Comparison of ENCODE assay signal across 30 mouse cellular contexts in the genomic region with DNA sequence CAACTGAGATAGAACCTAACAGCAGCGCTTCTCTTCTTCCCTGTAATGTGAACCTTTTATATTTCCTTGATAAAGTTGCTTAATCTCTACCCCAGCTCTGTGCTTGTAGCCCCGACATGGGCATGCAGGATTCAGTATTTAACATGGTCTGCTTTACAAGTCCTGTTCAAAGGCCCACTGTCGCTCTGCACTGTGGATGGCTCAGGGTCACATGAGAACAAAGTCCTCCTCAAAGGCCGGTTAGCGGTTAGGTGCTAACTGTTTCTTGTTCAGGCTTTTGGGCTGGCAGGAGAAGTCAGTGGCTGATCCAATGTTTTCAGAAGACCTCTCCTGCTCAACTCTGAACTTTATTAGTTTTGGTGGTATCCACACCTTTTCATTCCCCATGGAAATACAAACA. TPM values are rescaled to one million over a fixed set of nuclear protein-coding genes. Genes with fewer than 3 reads are reported as not detected.
A peak's percentile ranks its signal among the peaks of the same experiment; 100 is the strongest.
DNase-seq lines count a peak whose midpoint lies in the region; ATAC-seq and TF ChIP-seq lines count a peak whose summit lies in the region.
"Had no signal": no experiment of that assay in that cellular context is flagged by ENCODE, and none has a peak within 500 bp of the region (broad histone marks: within the 10 kb centered on the region; RNA-seq: fewer than 3 reads in every experiment).

No protein-coding gene starts in this region.

- ATAC-seq in kidney, embryonic 14.5 days (ENCODE audit: low FRiP score, low TSS enrichment), result no peak
- peak; percentile 51; the same call in 1 of the 2 replicates for ATAC-seq in liver, embryonic 15.5 days (ENCODE audit: insufficient read depth)
- ATAC-seq in liver, postnatal 0 days, result no peak
- ATAC-seq: CD4-positive, CD25-positive, alpha-beta regulatory T cell, adult 4 months; forebrain, embryonic 15.5 days had no signal

- DNase-seq in kidney, adult 2 months, result peak; percentile 67
- no peak for DNase-seq in kidney, adult 18-20 months
- peak; percentile 47 to 53 for DNase-seq in kidney, postnatal 36 days
- no peak for DNase-seq in liver
- no peak for DNase-seq in liver, postnatal 0 days
- DNase-seq in spleen, postnatal 4 days (ENCODE audit: low spot score in 2 of 2), result no peak
- DNase-seq: adrenal gland, adult 2 months; adrenal gland, postnatal 14 days; cerebellum, adult 11-12 months; cerebellum, adult 8-10 months; cerebellum, postnatal 10 days; cerebellum, postnatal 36 days; embryo, embryonic 11 days; gastrocnemius, postnatal 10 days; heart, adult 11 months; heart, postnatal 10 days; heart, postnatal 36 days had no signal

- H3K27me3 ChIP-seq in kidney, adult 2 months (replicated peaks; ENCODE audit: control insufficient read depth, insufficient read depth, low read length), result no peaks in the 10 kb centered on the region
- no peaks in the 10 kb centered on the region for H3K27me3 ChIP-seq in kidney, embryonic 14.5 days (ENCODE audit: control insufficient read depth, insufficient read depth, low read length)
- no peaks in the 10 kb centered on the region for H3K27me3 ChIP-seq in liver, embryonic 15.5 days
- no peaks in the 10 kb centered on the region for H3K27me3 ChIP-seq in liver, postnatal 0 days (ENCODE audit: insufficient read depth, low read length)
- H3K27me3 ChIP-seq: embryonic facial prominence, embryonic 13.5 days; forebrain, embryonic 12.5 days; forebrain, embryonic 15.5 days; heart, embryonic 12.5 days; heart, embryonic 15.5 days; hindbrain, embryonic 13.5 days had no signal

- TF ChIP-seq POLR2A in kidney, adult 2 months (IDR thresholded peaks at IDR 0.05; ENCODE audit: low read depth, low read length), result no peak

- H3K9ac ChIP-seq in kidney, embryonic 14.5 days (ENCODE audit: low read depth, low read length), result no peak overlapping the region
- no peak overlapping the region for H3K9ac ChIP-seq in liver, embryonic 15.5 days
- no peak overlapping the region for H3K9ac ChIP-seq in liver, postnatal 0 days (replicated peaks)
- H3K9ac ChIP-seq: embryonic facial prominence, embryonic 13.5 days; forebrain, embryonic 12.5 days; forebrain, embryonic 15.5 days; heart, embryonic 12.5 days; heart, embryonic 15.5 days; hindbrain, embryonic 13.5 days had no signal

- H3K9me3 ChIP-seq in kidney, embryonic 14.5 days (ENCODE audit: control insufficient read depth, low read length), result no peaks in the 10 kb centered on the region
- no peaks in the 10 kb centered on the region for H3K9me3 ChIP-seq in liver, embryonic 15.5 days (replicated peaks)
- no peaks in the 10 kb centered on the region for H3K9me3 ChIP-seq in liver, postnatal 0 days (ENCODE audit: low read length)
- H3K9me3 ChIP-seq: embryonic facial prominence, embryonic 10.5 days; embryonic facial prominence, embryonic 13.5 days; forebrain, embryonic 12.5 days; forebrain, embryonic 15.5 days; heart, embryonic 12.5 days; heart, embryonic 15.5 days; hindbrain, embryonic 10.5 days; hindbrain, embryonic 13.5 days had no signal

- H3K4me3 ChIP-seq in kidney, adult 2 months (ENCODE audit: insufficient read depth, low read depth, low read length), result no peak overlapping the region
- no peak overlapping the region for H3K4me3 ChIP-seq in kidney, embryonic 14.5 days (ENCODE audit: low read length)
- H3K4me3 ChIP-seq in liver, embryonic 15.5 days (replicated peaks), result no peak overlapping the region
- H3K4me3 ChIP-seq in liver, postnatal 0 days (ENCODE audit: low read depth, low read length), result no peak overlapping the region
- H3K4me3 ChIP-seq: embryonic facial prominence, embryonic 10.5 days; embryonic facial prominence, embryonic 13.5 days; erythroblast, embryonic 14.5 days; forebrain, embryonic 12.5 days; forebrain, embryonic 15.5 days; heart, embryonic 12.5 days; heart, embryonic 15.5 days; hindbrain, embryonic 10.5 days; hindbrain, embryonic 13.5 days had no signal

- no peak overlapping the region for H3K27ac ChIP-seq in kidney, adult 2 months (ENCODE audit: insufficient read depth, low read depth, low read length)
- no peak overlapping the region for H3K27ac ChIP-seq in kidney, embryonic 14.5 days (ENCODE audit: low read depth, low read length)
- no peak overlapping the region for H3K27ac ChIP-seq in liver, embryonic 15.5 days (replicated peaks)
- H3K27ac ChIP-seq in liver, postnatal 0 days (ENCODE audit: low read depth), result peak overlapping the region; percentile 29; the same call in 1 of the 2 replicates
- H3K27ac ChIP-seq: embryonic facial prominence, embryonic 10.5 days; embryonic facial prominence, embryonic 13.5 days; forebrain, embryonic 12.5 days; forebrain, embryonic 15.5 days; heart, embryonic 15.5 days; hindbrain, embryonic 10.5 days; hindbrain, embryonic 13.5 days had no signal

- H3K36me3 ChIP-seq in kidney, adult 2 months (ENCODE audit: control insufficient read depth, insufficient read depth, low read length), result no peaks in the 10 kb centered on the region; the same call in 1 of the 2 replicates
- H3K36me3 ChIP-seq in kidney, embryonic 14.5 days (ENCODE audit: control insufficient read depth, insufficient read depth, low read length), result peaks cover 14% of the 10 kb centered on the region; the same call in 1 of the 2 replicates
- H3K36me3 ChIP-seq in liver, embryonic 15.5 days (replicated peaks), result peaks cover 14% of the 10 kb centered on the region
- H3K36me3 ChIP-seq in liver, postnatal 0 days (replicated peaks; ENCODE audit: insufficient read depth, low read length), result peaks cover 6% of the 10 kb centered on the region

- 61% methylated on average over 5 of the region's 5 CpGs for WGBS in kidney, adult 2 months
- WGBS in kidney, embryonic 14.5 days, result 48% methylated on average over 5 of the region's 5 CpGs
- 71% methylated on average over 5 of the region's 5 CpGs for WGBS in liver, embryonic 15.5 days (ENCODE audit: insufficient replicate concordance)
- WGBS in liver, postnatal 0 days (ENCODE audit: insufficient replicate concordance), result 69% methylated on average over 5 of the region's 5 CpGs

- no peak for TF ChIP-seq CTCF in kidney, adult 2 months (conservative IDR thresholded peaks at IDR 0.05; ENCODE audit: insufficient read depth, insufficient read length, low read depth, low read length)
- TF ChIP-seq CTCF in liver, postnatal 0 days (IDR thresholded peaks at IDR 0.05; ENCODE audit: low read depth), result no peak

- H3K4me2 ChIP-seq in kidney, embryonic 14.5 days (replicated peaks; ENCODE audit: low read depth, low read length), result no peak overlapping the region
- no peak overlapping the region for H3K4me2 ChIP-seq in liver, embryonic 15.5 days
- H3K4me2 ChIP-seq in liver, postnatal 0 days (ENCODE audit: low read depth, low read length), result no peak overlapping the region
- H3K4me2 ChIP-seq: embryonic facial prominence, embryonic 13.5 days; forebrain, embryonic 12.5 days; forebrain, embryonic 15.5 days; heart, embryonic 12.5 days; heart, embryonic 15.5 days; hindbrain, embryonic 13.5 days had no signal

- no peaks in the 10 kb centered on the region for H3K4me1 ChIP-seq in kidney, adult 2 months (ENCODE audit: control insufficient read depth, insufficient read depth, low read length)
- no peaks in the 10 kb centered on the region for H3K4me1 ChIP-seq in kidney, embryonic 14.5 days (ENCODE audit: control insufficient read depth, insufficient read depth, low read length)
- H3K4me1 ChIP-seq in liver, embryonic 15.5 days (replicated peaks), result peaks cover 13% of the 10 kb centered on the region; the same call in 1 of the 2 replicates
- peaks cover 13% of the 10 kb centered on the region for H3K4me1 ChIP-seq in liver, postnatal 0 days (ENCODE audit: insufficient read depth)
- H3K4me1 ChIP-seq: embryonic facial prominence, embryonic 10.5 days; embryonic facial prominence, embryonic 13.5 days; forebrain, embryonic 12.5 days; forebrain, embryonic 15.5 days; heart, embryonic 15.5 days; hindbrain, embryonic 13.5 days had no signal

- no peak for TF ChIP-seq EP300 in liver, postnatal 0 days (IDR thresholded peaks at IDR 0.05; ENCODE audit: low read depth)

RNA-seq across cellular contexts. Expression of gene Gnpat, which starts 17.3 kb away (rescaled TPM):
- polyA plus RNA-seq in kidney, adult 2 months (2012; rRNA removed), result 69.7 and 72.9 TPM in 2 replicates
- polyA plus RNA-seq in kidney, embryonic 14.5 days (2014; fragmentation: Nextera tagmentation; extraction: Ambion mirVana), result 79.3 and 122 TPM in 2 replicates
- polyA plus RNA-seq in liver, embryonic 15.5 days (2015; fragmentation: Nextera tagmentation; extraction: Ambion mirVana), result 35.6 and 42.2 TPM in 2 replicates
- polyA plus RNA-seq in liver, postnatal 0 days (2015; fragmentation: Nextera tagmentation; extraction: Ambion mirVana), result 20.9 and 24.2 TPM in 2 replicates

RNA-seq across cellular contexts. Expression of gene 2810004N23Rik, which starts 17.3 kb away (rescaled TPM):
- polyA plus RNA-seq in kidney, adult 2 months (2012; rRNA removed), result 13.6 and 13.8 TPM in 2 replicates
- polyA plus RNA-seq in kidney, embryonic 14.5 days (2014; fragmentation: Nextera tagmentation; extraction: Ambion mirVana), result 47.5 and 52.9 TPM in 2 replicates
- polyA plus RNA-seq in liver, embryonic 15.5 days (2015; fragmentation: Nextera tagmentation; extraction: Ambion mirVana), result 15.9 and 17.3 TPM in 2 replicates
- polyA plus RNA-seq in liver, postnatal 0 days (2015; fragmentation: Nextera tagmentation; extraction: Ambion mirVana), result 16.8 and 17.6 TPM in 2 replicates

RNA-seq across cellular contexts. Expression of gene Exoc8, which starts 51.9 kb away (rescaled TPM):
- polyA plus RNA-seq in kidney, adult 2 months (2012; rRNA removed), result 8.2 and 8.4 TPM in 2 replicates
- polyA plus RNA-seq in kidney, embryonic 14.5 days (2014; fragmentation: Nextera tagmentation; extraction: Ambion mirVana), result 5.4 and 8.1 TPM in 2 replicates
- polyA plus RNA-seq in liver, embryonic 15.5 days (2015; fragmentation: Nextera tagmentation; extraction: Ambion mirVana), result 3.7 and 3.8 TPM in 2 replicates
- 2.7 and 2.8 TPM in 2 replicates for polyA plus RNA-seq in liver, postnatal 0 days (2015; fragmentation: Nextera tagmentation; extraction: Ambion mirVana)

RNA-seq across cellular contexts. Expression of gene Sprtn, which starts 52.1 kb away (rescaled TPM):
- polyA plus RNA-seq in kidney, adult 2 months (2012; rRNA removed), result 8.3 and 9.5 TPM in 2 replicates
- polyA plus RNA-seq in kidney, embryonic 14.5 days (2014; fragmentation: Nextera tagmentation; extraction: Ambion mirVana), result 6.6 and 9.1 TPM in 2 replicates
- polyA plus RNA-seq in liver, embryonic 15.5 days (2015; fragmentation: Nextera tagmentation; extraction: Ambion mirVana), result 6.1 and 6.4 TPM in 2 replicates
- 3.7 and 4.0 TPM in 2 replicates for polyA plus RNA-seq in liver, postnatal 0 days (2015; fragmentation: Nextera tagmentation; extraction: Ambion mirVana)

RNA-seq across cellular contexts. Expression of gene Trim67, which starts 52.7 kb away (rescaled TPM):
- polyA plus RNA-seq in kidney, adult 2 months (2012; rRNA removed), result 0.14 and 0.30 TPM in 2 replicates
- polyA plus RNA-seq in kidney, embryonic 14.5 days (2014; fragmentation: Nextera tagmentation; extraction: Ambion mirVana), result 0.03 TPM in 1 of 2 replicates, not detected in the other
- 0.01 and 0.02 TPM in 2 replicates for polyA plus RNA-seq in liver, embryonic 15.5 days (2015; fragmentation: Nextera tagmentation; extraction: Ambion mirVana)
- 0.05 and 0.06 TPM in 2 replicates for polyA plus RNA-seq in liver, postnatal 0 days (2015; fragmentation: Nextera tagmentation; extraction: Ambion mirVana)
- polyA plus RNA-seq: C2C12; CD4-positive, CD25-positive, alpha-beta regulatory T cell, adult 4 months; erythroblast, embryonic 14.5 days had no signal

Comparison
In these comparisons a context has a peak if more than half of its experiments do, and no peak if none do; other contexts are left out.
1. DNase-seq: peak in kidney, adult 2 months (single experiment) and kidney, postnatal 36 days (2 of 2); none in kidney, adult 18-20 months (single experiment), liver (single experiment), liver, postnatal 0 days (single experiment) and spleen, postnatal 4 days (0 of 2).